Mouse (Mus musculus) cerebellum, adult 2 months (tissue): ENCODE measurements around the gene Gm28845.

ENCODE experiments used
- CTCF ChIP-seq: fragments of 200-500 bp; IDR thresholded peaks from 2 replicates; pipeline ENCODE4 v1.5.1; 2011; ENCODE audit warnings: low read depth, mild to moderate bottlenecking, control low read depth, low read length, moderate library complexity, borderline replicate concordance; ENCODE audit not compliant: insufficient read depth
- POLR2A ChIP-seq: fragments of 200-500 bp; IDR thresholded peaks from 2 replicates; pipeline ENCODE4 v1.6.1; 2011; ENCODE audit warnings: low read length, control low read depth, borderline replicate concordance; ENCODE audit not compliant: insufficient read depth

GRCm38 (mm10) chr1:65075607-65076006 lies 43.8 kb downstream of the Gm28845 start:
- TF ChIP-seq CTCF (no peak), POLR2A (no peak)
